Mouse (Mus musculus) pancreas, adult 10 weeks (tissue): ENCODE measurements around the gene Katnal1. TPM values are rescaled to one million over a fixed set of nuclear protein-coding genes. Genes with fewer than 3 reads are reported as not detected.

Source experiments
- polyA plus RNA-seq: library from polyadenylated mRNA; stranded (reverse); fragments of 350-450 nt; fragmentation: Illumina TruSeq; extraction: RNeasy Lipid Tissue Mini Kit (QIAGEN cat#74804); gene quantifications from one replicate; pipeline ENCODE4 v1.2.3, GENCODE M21; 2015; ENCODE audit warnings: low read depth, low replicate concordance; ENCODE audit not compliant: insufficient read depth

Katnal1 gene
- 2.0 TPM for polyA plus RNA-seq

DNA sequence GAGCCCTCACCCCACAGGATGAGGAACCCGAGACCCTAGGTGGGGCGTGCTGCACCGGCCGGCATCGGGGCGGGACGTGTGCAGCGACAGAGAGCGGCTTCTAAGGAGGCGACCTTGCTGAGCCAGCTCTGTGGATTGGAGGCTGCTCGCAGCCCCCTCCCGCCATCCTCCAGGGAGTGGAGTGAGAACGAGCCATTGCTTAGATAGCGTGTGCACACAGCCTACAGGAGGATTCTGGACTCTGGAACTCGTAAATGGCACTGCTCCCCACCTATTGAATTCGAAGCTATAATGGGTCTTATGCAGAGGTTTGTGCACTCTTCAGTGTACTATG lies at the start of gene Katnal1:
Gene Katnal1, minus strand, starts transcription at position 205 of the 334 bp plus-strand sequence.

Other genes with a start within 250 kb of the Katnal1 start
- gene Gm42791, start 65.8 kb upstream of the Katnal1 start, polyA plus RNA-seq: not detected